13 mouse cellular contexts compared by ENCODE assay signal in genomic region chr8:121081398-121081797, GRCm38 (mm10). TPM values are rescaled to one million over a fixed set of nuclear protein-coding genes. Genes with fewer than 3 reads are reported as not detected.
DNase-seq lines count a peak whose midpoint lies in the region; ATAC-seq and TF ChIP-seq lines count a peak whose summit lies in the region.
"Had no signal": no experiment of that assay in that cellular context is flagged by ENCODE, and none has a peak within 500 bp of the region (broad histone marks: within the 10 kb centered on the region; RNA-seq: fewer than 3 reads in every experiment).

No protein-coding gene starts in this region.

- peaks cover 41% of the 10 kb centered on the region for H3K4me1 ChIP-seq in hindbrain, embryonic 10.5 days (replicated peaks)
- no peaks in the 10 kb centered on the region for H3K4me1 ChIP-seq in hindbrain, postnatal 0 days (ENCODE audit: insufficient read depth, low read length)
- peaks cover 9% of the 10 kb centered on the region for H3K4me1 ChIP-seq in embryonic facial prominence, embryonic 11.5 days (ENCODE audit: control insufficient read depth, insufficient read depth, low read length)
- H3K4me1 ChIP-seq in intestine, embryonic 15.5 days (replicated peaks) = 0 out of 2 replicates have a peak, but pooled peaks cover 2% of the 10 kb centered on the region

- H3K9me3 ChIP-seq in hindbrain, embryonic 10.5 days = no peaks in the 10 kb centered on the region
- no peaks in the 10 kb centered on the region for H3K9me3 ChIP-seq in hindbrain, postnatal 0 days (ENCODE audit: low read length)
- no peaks in the 10 kb centered on the region for H3K9me3 ChIP-seq in embryonic facial prominence, embryonic 11.5 days (replicated peaks; ENCODE audit: control insufficient read depth, low read length)
- no peaks in the 10 kb centered on the region for H3K9me3 ChIP-seq in intestine, embryonic 15.5 days
- H3K9me3 ChIP-seq: midbrain, embryonic 13.5 days had no signal

- no peak overlapping the region for H3K9ac ChIP-seq in hindbrain, postnatal 0 days (replicated peaks; ENCODE audit: low read length)
- peak overlapping the region; percentile 14; the same call in 1 of the 2 replicates for H3K9ac ChIP-seq in embryonic facial prominence, embryonic 11.5 days (replicated peaks; ENCODE audit: low read length)
- H3K9ac ChIP-seq in intestine, embryonic 15.5 days = peak overlapping the region; percentile 76
- H3K9ac ChIP-seq: forebrain, postnatal 0 days; midbrain, embryonic 13.5 days had no signal

- no peak overlapping the region for H3K4me3 ChIP-seq in hindbrain, embryonic 10.5 days
- no peak overlapping the region for H3K4me3 ChIP-seq in hindbrain, postnatal 0 days (ENCODE audit: low read length)
- peak overlapping the region; percentile 7; the same call in 1 of the 2 replicates for H3K4me3 ChIP-seq in embryonic facial prominence, embryonic 11.5 days (ENCODE audit: low read depth, low read length)
- peak overlapping the region; percentile 68 for H3K4me3 ChIP-seq in intestine, embryonic 15.5 days (replicated peaks)
- H3K4me3 ChIP-seq: midbrain, embryonic 13.5 days had no signal

- ATAC-seq in hindbrain, postnatal 0 days = no peak
- no peak for ATAC-seq in embryonic facial prominence, embryonic 11.5 days (replicated peaks; ENCODE audit: insufficient number of reproducible peaks, low FRiP score, low TSS enrichment, low read depth)
- no peak for ATAC-seq in intestine, embryonic 15.5 days
- ATAC-seq: forebrain, postnatal 0 days; midbrain, embryonic 13.5 days had no signal

- no peak overlapping the region for H3K4me2 ChIP-seq in hindbrain, postnatal 0 days (ENCODE audit: low read depth, low read length)
- H3K4me2 ChIP-seq in embryonic facial prominence, embryonic 11.5 days (ENCODE audit: low read depth, low read length) = peak overlapping the region; percentile 11; the same call in 1 of the 2 replicates
- peak overlapping the region; percentile 87 for H3K4me2 ChIP-seq in intestine, embryonic 15.5 days (replicated peaks)
- H3K4me2 ChIP-seq: midbrain, embryonic 13.5 days had no signal

- TF ChIP-seq CTCF in hindbrain, postnatal 0 days (IDR thresholded peaks at IDR 0.05; ENCODE audit: low read depth) = no peak

- H3K27me3 ChIP-seq in hindbrain, embryonic 10.5 days (ENCODE audit: insufficient read depth, poor library complexity, severe bottlenecking) = peaks cover 100% of the 10 kb centered on the region
- peaks cover 98% of the 10 kb centered on the region for H3K27me3 ChIP-seq in hindbrain, postnatal 0 days (ENCODE audit: insufficient read depth, low read length)
- H3K27me3 ChIP-seq in embryonic facial prominence, embryonic 11.5 days (ENCODE audit: control insufficient read depth, insufficient read depth, low read length) = peaks cover 92% of the 10 kb centered on the region
- H3K27me3 ChIP-seq in intestine, embryonic 15.5 days (replicated peaks) = peaks cover 90% of the 10 kb centered on the region

- H3K27ac ChIP-seq in hindbrain, embryonic 10.5 days = no peak overlapping the region
- no peak overlapping the region for H3K27ac ChIP-seq in hindbrain, postnatal 0 days
- no peak overlapping the region for H3K27ac ChIP-seq in embryonic facial prominence, embryonic 11.5 days (replicated peaks; ENCODE audit: low read depth, low read length)
- H3K27ac ChIP-seq in intestine, embryonic 15.5 days = peak overlapping the region; percentile 98
- H3K27ac ChIP-seq: midbrain, embryonic 13.5 days had no signal

- WGBS in hindbrain, embryonic 10.5 days = 2% methylated on average over 7 of the region's 7 CpGs
- 4% methylated on average over 7 of the region's 7 CpGs for WGBS in hindbrain, postnatal 0 days
- WGBS in embryonic facial prominence, embryonic 11.5 days = 3% methylated on average over 7 of the region's 7 CpGs
- 6% methylated on average over 7 of the region's 7 CpGs for WGBS in intestine, embryonic 15.5 days

- H3K36me3 ChIP-seq in hindbrain, embryonic 10.5 days = no peaks in the 10 kb centered on the region
- H3K36me3 ChIP-seq in hindbrain, postnatal 0 days (ENCODE audit: insufficient read depth, low read length) = no peaks in the 10 kb centered on the region
- H3K36me3 ChIP-seq in embryonic facial prominence, embryonic 11.5 days (replicated peaks; ENCODE audit: control insufficient read depth, insufficient read depth, low read depth, low read length) = no peaks in the 10 kb centered on the region
- no peaks in the 10 kb centered on the region for H3K36me3 ChIP-seq in intestine, embryonic 15.5 days
- H3K36me3 ChIP-seq: midbrain, embryonic 13.5 days had no signal

- DNase-seq in hindbrain, embryonic 10.5 days (ENCODE audit: low spot score) = peak; percentile 6
- no peak for DNase-seq in hindbrain, postnatal 0 days (ENCODE audit: low spot score)
- DNase-seq in embryonic facial prominence, embryonic 11.5 days (ENCODE audit: low spot score) = no peak
- DNase-seq in lung, postnatal 14 days = peak; percentile 12
- no peak for DNase-seq in gastrocnemius, adult 18-20 months (ENCODE audit: low spot score)
- DNase-seq in adrenal gland, postnatal 25 days = no peak
- DNase-seq: adrenal gland, adult 2 months; cerebellum, postnatal 10 days; forebrain, postnatal 0 days; gastrocnemius, postnatal 25 days; kidney, postnatal 25 days had no signal

RNA-seq across cellular contexts. Expression of gene Foxf1, which starts 2.8 kb away (rescaled TPM):
- 3.9 and 4.9 TPM in 2 replicates for polyA plus RNA-seq in hindbrain, embryonic 10.5 days (2016; fragmentation: Nextera tagmentation; extraction: Ambion mirVana)
- total RNA-seq in hindbrain, postnatal 0 days (2014; rRNA removed) = 1.8 and 1.9 TPM in 2 replicates
- polyA plus RNA-seq in hindbrain, postnatal 0 days (2015; fragmentation: Nextera tagmentation; extraction: Ambion mirVana) = 1.2 and 1.4 TPM in 2 replicates
- polyA plus RNA-seq in embryonic facial prominence, embryonic 11.5 days (2014; fragmentation: Nextera tagmentation; extraction: Ambion mirVana) = 19.6 and 24.5 TPM in 2 replicates
- 105 and 126 TPM in 2 replicates for polyA plus RNA-seq in intestine, embryonic 15.5 days (2015; fragmentation: Nextera tagmentation; extraction: Ambion mirVana)
- under 1 TPM; 0.09 to 0.18 TPM for total RNA-seq in gastrocnemius, adult 18-20 months (2021)
- 0.43 and 0.52 TPM in 2 replicates for total RNA-seq in adrenal gland, postnatal 25 days (2021)
- total RNA-seq: gastrocnemius, postnatal 25 days had no signal

RNA-seq across cellular contexts. Expression of gene Mthfsd, which starts 26.8 kb away (rescaled TPM):
- 60.5 and 68.2 TPM in 2 replicates for polyA plus RNA-seq in hindbrain, embryonic 10.5 days (2016; fragmentation: Nextera tagmentation; extraction: Ambion mirVana)
- total RNA-seq in hindbrain, postnatal 0 days (2014; rRNA removed) = 39.9 and 45.6 TPM in 2 replicates
- 44.4 and 47.0 TPM in 2 replicates for polyA plus RNA-seq in hindbrain, postnatal 0 days (2015; fragmentation: Nextera tagmentation; extraction: Ambion mirVana)
- polyA plus RNA-seq in embryonic facial prominence, embryonic 11.5 days (2014; fragmentation: Nextera tagmentation; extraction: Ambion mirVana) = 50.0 and 52.5 TPM in 2 replicates
- polyA plus RNA-seq in intestine, embryonic 15.5 days (2015; fragmentation: Nextera tagmentation; extraction: Ambion mirVana) = 50.6 and 52.3 TPM in 2 replicates
- 10 to 100 TPM; 12.8 to 14.7 TPM for total RNA-seq in gastrocnemius, adult 18-20 months (2021)
- total RNA-seq in adrenal gland, postnatal 25 days (2021) = 31.1 and 44.8 TPM in 2 replicates

RNA-seq across cellular contexts. Expression of gene Foxc2, which starts 34.6 kb away (rescaled TPM):
- 7.0 and 13.7 TPM in 2 replicates for polyA plus RNA-seq in hindbrain, embryonic 10.5 days (2016; fragmentation: Nextera tagmentation; extraction: Ambion mirVana)
- total RNA-seq in hindbrain, postnatal 0 days (2014; rRNA removed) = 3.7 and 10.6 TPM in 2 replicates
- polyA plus RNA-seq in hindbrain, postnatal 0 days (2015; fragmentation: Nextera tagmentation; extraction: Ambion mirVana) = 2.8 and 3.6 TPM in 2 replicates
- polyA plus RNA-seq in embryonic facial prominence, embryonic 11.5 days (2014; fragmentation: Nextera tagmentation; extraction: Ambion mirVana) = 15.1 and 15.7 TPM in 2 replicates
- 0.69 and 0.80 TPM in 2 replicates for polyA plus RNA-seq in intestine, embryonic 15.5 days (2015; fragmentation: Nextera tagmentation; extraction: Ambion mirVana)
- under 1 TPM; 0.16 to 0.36 TPM for total RNA-seq in gastrocnemius, adult 18-20 months (2021)
- total RNA-seq in adrenal gland, postnatal 25 days (2021) = 2.7 and 3.6 TPM in 2 replicates

RNA-seq across cellular contexts. Expression of gene Foxl1, which starts 46.3 kb away (rescaled TPM):
- 1.6 and 3.5 TPM in 2 replicates for polyA plus RNA-seq in hindbrain, embryonic 10.5 days (2016; fragmentation: Nextera tagmentation; extraction: Ambion mirVana)
- total RNA-seq in hindbrain, postnatal 0 days (2014; rRNA removed) = 0.40 and 0.58 TPM in 2 replicates
- polyA plus RNA-seq in hindbrain, postnatal 0 days (2015; fragmentation: Nextera tagmentation; extraction: Ambion mirVana) = 0.21 TPM in 1 of 2 replicates, not detected in the other
- 4.4 and 4.7 TPM in 2 replicates for polyA plus RNA-seq in embryonic facial prominence, embryonic 11.5 days (2014; fragmentation: Nextera tagmentation; extraction: Ambion mirVana)
- polyA plus RNA-seq in intestine, embryonic 15.5 days (2015; fragmentation: Nextera tagmentation; extraction: Ambion mirVana) = 9.0 and 9.3 TPM in 2 replicates
- not detected for total RNA-seq in gastrocnemius, adult 18-20 months (2021)
- 0.27 and 0.33 TPM in 2 replicates for total RNA-seq in adrenal gland, postnatal 25 days (2021)
- total RNA-seq: gastrocnemius, postnatal 25 days had no signal
- polyA plus RNA-seq: forebrain, postnatal 0 days had no signal

Comparison
In these comparisons a context has a peak if more than half of its experiments do, and no peak if none do; other contexts are left out.
1. DNase-seq: peak in hindbrain, embryonic 10.5 days (single experiment) and lung, postnatal 14 days (single experiment); none in hindbrain, postnatal 0 days (single experiment), embryonic facial prominence, embryonic 11.5 days (single experiment), gastrocnemius, adult 18-20 months (single experiment) and adrenal gland, postnatal 25 days (single experiment).
2. H3K4me3 ChIP-seq: peak in embryonic facial prominence, embryonic 11.5 days (single experiment) and intestine, embryonic 15.5 days (single experiment); none in hindbrain, embryonic 10.5 days (single experiment) and hindbrain, postnatal 0 days (single experiment).